Mouse (Mus musculus) liver, postnatal 0 days (tissue): Measurements from ENCODE around the gene Ccnk. TPM values are rescaled to one million over a fixed set of nuclear protein-coding genes. Genes with fewer than 3 reads are reported as not detected.

Experiments used
- ATAC-seq: fragments of 200-750 bp; cut with Nextera tagmentation; 2 replicates; pipeline ENCODE4 v1.8.0; 2017; ENCODE audit warnings: mild to moderate bottlenecking, moderate library complexity
- DNase-seq: peaks from one replicate; pipeline ENCODE4 v3.0.0-alpha.2; 2016
- H3K27ac ChIP-seq: fragments of 300-500 bp; sonication (generic); 2 replicates; pipeline ENCODE4 v1.5.1; 2014; ENCODE audit warnings: antibody characterized with exemption, moderate library complexity, mild to moderate bottlenecking, low read depth
- H3K27me3 ChIP-seq: fragments of 300-500 bp; sonication (generic); 2 replicates; pipeline ENCODE4 v1.6.1; 2014; ENCODE audit warnings: low read length, control low read depth, mixed read lengths; ENCODE audit not compliant: insufficient read depth
- H3K36me3 ChIP-seq: fragments of 300-500 bp; sonication (generic); replicated peaks from 2 replicates; pipeline ENCODE4 v1.6.1; 2014; ENCODE audit warnings: mild to moderate bottlenecking, control low read depth, low read length, moderate library complexity, mixed read lengths; ENCODE audit not compliant: insufficient read depth
- H3K4me1 ChIP-seq: fragments of 300-500 bp; sonication (generic); 2 replicates; pipeline ENCODE4 v1.6.1; 2014; ENCODE audit warnings: antibody characterized with exemption, mild to moderate bottlenecking, control low read depth; ENCODE audit not compliant: insufficient read depth
- H3K4me2 ChIP-seq: fragments of 300-500 bp; sonication (generic); 2 replicates; pipeline ENCODE4 v1.6.1; 2014; ENCODE audit warnings: low read depth, mild to moderate bottlenecking, low read length, moderate library complexity, mixed read lengths
- H3K4me3 ChIP-seq: fragments of 300-500 bp; sonication (generic); 2 replicates; pipeline ENCODE4 v1.5.1; 2014; ENCODE audit warnings: low read depth, low read length
- H3K9ac ChIP-seq: fragments of 300-500 bp; sonication (generic); replicated peaks from 2 replicates; pipeline ENCODE4 v1.6.1; 2014; ENCODE audit warnings: mild to moderate bottlenecking, moderate library complexity
- H3K9me3 ChIP-seq: fragments of 300-500 bp; sonication (generic); 2 replicates; pipeline ENCODE4 v1.6.1; 2016; ENCODE audit warnings: mild to moderate bottlenecking, control low read depth, low read length, mixed read lengths
- CTCF ChIP-seq: sonication (generic); IDR thresholded peaks from 2 replicates; pipeline ENCODE4 v1.5.1; 2016; ENCODE audit warnings: antibody characterized with exemption, low read depth
- EP300 ChIP-seq: IDR thresholded peaks from 2 replicates; pipeline ENCODE4 v1.6.1; 2016; ENCODE audit warnings: antibody characterized with exemption, low read depth, mild to moderate bottlenecking
- WGBS: fragments of 180-500 bp; shearing (Covaris S2); extraction: QIAGEN DNeasy Blood & Tissue Kit; methylation state at CpG from one replicate; pipeline ENCODE4 v1.1.7; 2014; ENCODE audit not compliant: insufficient replicate concordance; 5-methylcytosine and 5-hydroxymethylcytosine counted together
- polyA plus RNA-seq: library from polyadenylated mRNA; unstranded; fragments of >200 nt; fragmentation: Nextera tagmentation; extraction: Ambion mirVana; gene quantifications from 2 replicates; pipeline ENCODE4 v1.2.1, GENCODE M21; 2015

The Ccnk gene
- polyA plus RNA-seq, 1 experiment from 2014 or later = 1.7 TPM

DNA sequence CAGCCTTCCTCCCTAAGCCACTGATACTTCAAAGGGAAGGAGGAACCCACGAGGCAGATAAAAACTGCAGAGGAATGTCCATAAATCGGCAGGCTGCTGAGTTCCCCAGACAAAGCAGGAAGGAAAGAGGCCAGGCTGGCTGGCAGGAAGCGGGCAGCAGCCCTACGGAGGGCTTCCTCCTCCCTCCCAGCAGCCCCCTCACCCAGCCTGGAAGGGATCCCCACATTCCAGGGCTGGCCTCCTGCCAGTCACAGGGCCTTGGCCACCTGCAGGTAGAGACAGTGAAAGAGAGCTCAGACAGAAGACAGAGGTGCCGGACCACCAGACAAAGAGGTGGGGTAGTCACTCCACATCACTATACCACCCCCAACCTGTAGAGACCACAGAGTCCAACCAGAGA is 32.7 kb downstream of the Ccnk start:
- H3K27me3 ChIP-seq = no peaks in the 10 kb centered on the region
- no peaks in the 10 kb centered on the region for H3K36me3 ChIP-seq
- H3K9me3 ChIP-seq = no peaks in the 10 kb centered on the region
- H3K9ac ChIP-seq = no peak overlapping the region
- no peak for TF ChIP-seq EP300
- TF ChIP-seq CTCF = no peak
- no peak overlapping the region for H3K4me3 ChIP-seq
- no peak overlapping the region for H3K4me2 ChIP-seq
- ATAC-seq = no peak
- 0 out of 2 replicates have a peak, but pooled peaks cover 2% of the 10 kb centered on the region for H3K4me1 ChIP-seq
- DNase-seq = no peak
- WGBS = 25% methylated on average over 5 of the region's 5 CpGs
- H3K27ac ChIP-seq = no peak overlapping the region

DNA sequence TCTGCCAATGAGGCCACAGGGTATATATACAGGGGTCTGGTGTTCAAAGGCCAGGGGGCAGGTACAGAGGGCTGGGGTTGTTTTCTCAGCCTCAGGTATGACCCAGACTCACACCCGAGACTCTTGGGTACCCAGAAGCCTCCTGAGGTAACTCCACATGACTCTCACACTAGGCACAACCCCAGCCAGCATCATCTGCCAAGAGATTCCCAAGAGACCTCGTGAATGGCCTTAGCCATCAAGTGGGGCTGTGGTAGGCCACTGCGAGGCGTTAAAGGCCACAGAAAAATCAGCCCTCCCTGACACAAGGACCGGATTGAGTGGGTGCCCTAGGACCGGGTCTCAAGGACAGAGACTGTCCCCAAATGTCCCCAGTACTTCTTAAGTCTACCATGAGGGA is 33.1 kb downstream of the Ccnk start:
- no peak overlapping the region for H3K4me2 ChIP-seq
- DNase-seq = no peak
- no peaks in the 10 kb centered on the region for H3K36me3 ChIP-seq
- no peak overlapping the region for H3K9ac ChIP-seq
- H3K27me3 ChIP-seq = no peaks in the 10 kb centered on the region
- TF ChIP-seq CTCF (no peak), EP300 (no peak)
- no peak for ATAC-seq
- H3K4me3 ChIP-seq = no peak overlapping the region
- H3K9me3 ChIP-seq = no peaks in the 10 kb centered on the region
- no peak overlapping the region for H3K27ac ChIP-seq
- 78% methylated on average over 6 of the region's 6 CpGs for WGBS
- H3K4me1 ChIP-seq = 0 out of 2 replicates have a peak, but pooled peaks cover 2% of the 10 kb centered on the region

DNA sequence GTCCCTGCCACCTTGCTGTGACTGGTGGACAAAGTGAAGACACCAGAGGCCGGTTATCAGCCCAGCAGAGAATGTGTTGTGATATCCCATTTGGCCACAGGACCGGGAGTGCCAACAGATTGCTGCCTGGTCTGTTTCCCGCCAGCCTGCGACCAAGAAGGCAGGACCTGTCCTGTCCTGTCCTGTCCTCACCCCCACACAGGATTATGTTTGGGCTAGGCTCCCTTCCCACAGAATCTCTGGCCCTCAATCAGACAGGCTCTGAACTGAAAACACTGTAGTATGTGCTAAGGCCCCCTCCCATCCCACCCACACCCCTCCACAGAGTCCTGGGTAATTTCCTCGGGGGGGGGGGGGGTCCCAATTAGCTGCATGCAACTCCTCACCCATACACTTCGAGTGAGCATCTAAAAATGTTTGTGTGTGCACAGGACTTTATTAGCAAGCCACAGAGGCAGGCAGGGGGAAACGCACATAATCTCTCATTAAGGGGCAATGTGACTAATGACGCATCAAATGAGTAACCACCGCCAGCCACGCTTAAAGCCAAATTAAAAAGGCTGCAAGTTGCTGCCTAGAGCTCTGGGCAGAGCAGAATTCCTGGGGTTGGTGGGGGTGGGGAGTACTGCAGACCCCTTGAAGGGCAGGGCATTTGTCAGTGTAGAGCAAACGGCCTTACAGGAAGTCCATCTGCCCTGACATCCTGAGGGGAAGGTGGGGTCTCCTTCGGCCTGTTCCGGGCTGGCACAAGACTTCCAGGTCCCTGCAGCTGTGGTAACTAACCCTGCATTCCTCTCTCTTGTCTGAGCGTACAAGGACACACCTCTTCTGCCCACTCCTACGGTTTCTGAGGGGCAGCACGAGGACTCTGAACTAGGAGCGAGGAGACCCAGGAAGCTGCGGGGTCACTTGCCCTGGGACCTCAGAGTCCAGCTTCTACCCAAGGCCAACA is 34.0 kb downstream of the Ccnk start:
- Histone ChIP-seq H3K9ac (no peak overlapping the region), H3K27me3 (no peaks in the 10 kb centered on the region), H3K4me3 (no peak overlapping the region), H3K9me3 (no peaks in the 10 kb centered on the region), H3K36me3 (no peaks in the 10 kb centered on the region), H3K4me2 (no peak overlapping the region), H3K4me1 (0 out of 2 replicates have a peak, but pooled peaks cover 2% of the 10 kb centered on the region), H3K27ac (no peak overlapping the region)
- ATAC-seq (no peak), DNase-seq (no peak)
- TF ChIP-seq CTCF (no peak), EP300 (no peak)
- WGBS = 41% methylated on average over 18 of the region's 18 CpGs

DNA sequence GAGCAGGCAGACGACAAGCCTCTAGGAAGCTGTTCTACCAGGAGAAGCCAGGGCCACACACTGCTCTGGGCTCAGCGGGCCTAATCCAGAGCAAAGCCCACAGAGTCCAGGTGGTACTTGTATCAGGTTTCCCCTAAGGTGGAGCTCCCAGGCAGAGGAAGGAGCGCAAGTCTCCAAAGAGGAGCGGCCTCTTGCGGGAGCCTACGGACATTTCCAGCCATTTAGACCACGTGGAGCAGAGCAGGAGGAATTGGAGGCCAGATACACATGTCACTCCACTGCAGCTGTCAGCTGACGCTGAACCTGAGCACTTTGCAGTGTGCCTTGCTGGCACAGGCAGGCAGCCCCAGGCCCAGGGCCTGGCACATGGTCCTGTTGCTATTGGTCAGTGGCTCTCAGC is 35.7 kb downstream of the Ccnk start:
- DNase-seq = no peak
- H3K27me3 ChIP-seq = no peaks in the 10 kb centered on the region
- no peak overlapping the region for H3K4me2 ChIP-seq
- H3K9me3 ChIP-seq = no peaks in the 10 kb centered on the region
- H3K36me3 ChIP-seq = no peaks in the 10 kb centered on the region
- TF ChIP-seq CTCF = no peak
- TF ChIP-seq EP300 = no peak
- H3K4me3 ChIP-seq = no peak overlapping the region
- 0 out of 2 replicates have a peak, but pooled peaks cover 2% of the 10 kb centered on the region for H3K4me1 ChIP-seq
- no peak overlapping the region for H3K9ac ChIP-seq
- 67% methylated on average over 8 of the region's 8 CpGs for WGBS
- no peak for ATAC-seq
- no peak overlapping the region for H3K27ac ChIP-seq

DNA sequence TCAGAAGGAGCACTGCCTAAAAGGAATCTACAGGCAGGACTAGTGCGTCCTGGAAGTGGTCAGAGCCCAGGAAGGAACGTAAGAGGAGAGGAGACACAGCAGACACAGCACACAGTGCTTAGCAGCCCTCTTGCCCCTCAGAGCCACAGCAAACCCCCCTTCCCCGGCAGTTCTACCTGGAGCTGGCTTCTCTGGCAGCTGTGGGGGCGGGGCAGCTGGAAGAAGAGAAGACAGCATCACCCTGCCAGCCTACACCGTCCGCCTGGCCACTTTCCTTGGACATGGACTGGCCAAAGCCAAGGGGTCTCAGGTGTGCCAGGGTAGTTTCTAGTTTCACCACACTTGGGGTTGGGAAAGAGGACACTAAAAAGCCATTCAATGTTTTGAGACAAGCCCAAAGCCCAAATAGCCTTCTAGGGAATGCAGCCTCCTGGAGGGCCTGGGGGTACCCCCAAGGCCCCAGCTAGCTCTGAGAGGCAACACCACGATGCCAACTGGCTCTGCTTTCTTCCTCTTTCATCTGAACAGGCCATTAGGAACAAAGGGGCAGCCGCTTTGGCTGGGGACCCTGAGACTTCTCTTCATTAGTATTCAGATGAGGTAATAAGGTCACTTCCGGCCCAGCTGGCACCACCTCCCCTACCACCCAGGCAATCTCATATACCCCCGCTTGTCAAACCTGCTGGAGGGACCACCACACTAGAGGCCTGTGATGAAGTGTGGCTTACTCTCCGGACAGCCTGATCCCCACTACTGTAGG is 37.4 kb downstream of the Ccnk start:
- H3K4me3 ChIP-seq = no peak overlapping the region
- H3K36me3 ChIP-seq = no peaks in the 10 kb centered on the region
- H3K9me3 ChIP-seq = no peaks in the 10 kb centered on the region
- no peak overlapping the region for H3K4me2 ChIP-seq
- 69% methylated on average over 11 of the region's 11 CpGs for WGBS
- ATAC-seq (no peak), DNase-seq (no peak)
- TF ChIP-seq CTCF = no peak
- no peak for TF ChIP-seq EP300
- no peak overlapping the region for H3K27ac ChIP-seq
- 0 out of 2 replicates have a peak, but pooled peaks cover 2% of the 10 kb centered on the region for H3K4me1 ChIP-seq
- no peak overlapping the region for H3K9ac ChIP-seq
- no peaks in the 10 kb centered on the region for H3K27me3 ChIP-seq

DNA sequence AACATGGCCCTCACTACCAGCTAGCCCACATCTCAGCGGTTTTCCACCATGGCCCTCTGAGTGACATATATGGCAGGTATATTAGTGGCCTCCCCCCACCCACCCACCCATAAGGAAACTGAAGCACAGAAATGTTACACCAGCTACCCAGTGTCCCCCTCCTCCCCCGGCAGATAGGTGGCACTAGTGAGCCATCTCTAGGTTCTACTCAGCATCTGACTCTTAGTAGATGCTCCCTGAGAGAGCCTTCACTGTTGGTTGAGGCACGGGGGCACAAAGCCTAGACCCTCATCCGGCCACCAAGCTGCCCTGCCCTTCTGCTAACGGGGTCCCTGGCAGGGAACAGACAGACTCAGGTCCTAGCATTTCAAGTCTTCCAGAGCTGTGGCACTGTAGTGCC is 38.2 kb downstream of the Ccnk start:
- 52% methylated on average over 5 of the region's 5 CpGs for WGBS
- Histone ChIP-seq H3K27me3 (no peaks in the 10 kb centered on the region), H3K4me3 (no peak overlapping the region), H3K4me1 (no peaks in the 10 kb centered on the region), H3K27ac (no peak overlapping the region), H3K36me3 (no peaks in the 10 kb centered on the region), H3K9ac (no peak overlapping the region), H3K9me3 (no peaks in the 10 kb centered on the region), H3K4me2 (no peak overlapping the region)
- no peak for ATAC-seq
- TF ChIP-seq CTCF = peak; percentile 76
- no peak for TF ChIP-seq EP300
- peak; percentile 68 for DNase-seq
